Comparison of ENCODE assay signal across 7 mouse cellular contexts in the genomic region with DNA sequence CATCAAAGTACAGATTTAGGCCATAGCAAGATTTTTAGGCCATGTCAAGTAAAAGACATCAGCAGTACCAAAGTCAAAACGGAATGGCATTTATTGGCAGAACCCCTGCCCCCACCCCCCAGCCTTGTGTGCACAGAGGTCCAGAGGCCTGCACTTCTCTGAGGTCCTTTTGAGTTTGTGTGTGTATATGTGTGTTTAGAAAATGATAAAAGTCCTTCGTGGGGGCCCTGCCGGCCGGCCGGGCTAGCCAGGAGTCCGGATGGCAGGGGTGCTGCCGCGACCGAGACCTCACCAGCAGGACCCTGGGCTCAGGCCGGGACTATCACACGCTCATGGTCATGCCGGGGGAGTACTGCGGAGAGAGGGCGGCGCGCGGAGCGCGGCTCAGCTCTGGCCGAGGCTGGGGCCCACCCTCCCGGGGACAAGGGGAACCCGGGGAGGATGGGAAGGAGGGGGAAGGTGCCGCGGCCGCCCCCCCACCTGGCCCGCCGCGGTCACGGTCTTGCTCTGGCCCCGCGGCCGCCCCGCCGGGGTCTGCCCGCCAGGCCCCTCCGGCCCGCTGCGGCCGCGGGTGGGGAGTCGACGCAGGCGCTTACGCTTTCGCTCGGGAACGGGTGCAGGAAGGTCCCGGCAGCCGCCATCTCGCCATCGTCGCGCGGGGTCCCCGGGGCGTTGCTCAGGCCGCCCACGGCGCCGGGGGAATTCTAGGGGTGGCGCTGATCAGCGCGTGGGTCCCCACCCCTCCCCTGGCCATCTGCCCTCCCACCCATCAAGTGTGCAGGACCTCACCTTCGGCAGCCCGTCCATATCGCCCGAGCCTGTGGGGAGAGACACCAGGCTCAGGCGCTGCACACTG. TPM values are rescaled to one million over a fixed set of nuclear protein-coding genes. Genes with fewer than 3 reads are reported as not detected.
A peak's percentile ranks its signal among the peaks of the same experiment; 100 is the strongest.
DNase-seq lines count a peak whose midpoint lies in the region; ATAC-seq and TF ChIP-seq lines count a peak whose summit lies in the region.

No protein-coding gene starts in this region.

- WGBS in lung, embryonic 14.5 days, result 11% methylated on average over 68 of the region's 68 CpGs
- WGBS in forebrain, embryonic 14.5 days, result 8% methylated on average over 44 of the region's 68 CpGs
- 12% methylated on average over 56 of the region's 68 CpGs for WGBS in limb, embryonic 12.5 days
- WGBS in stomach, embryonic 15.5 days, result 20% methylated on average over 68 of the region's 68 CpGs

- peaks cover 28% of the 10 kb centered on the region for H3K36me3 ChIP-seq in lung, embryonic 14.5 days (ENCODE audit: insufficient read depth)
- H3K36me3 ChIP-seq in forebrain, embryonic 14.5 days (ENCODE audit: control insufficient read depth, insufficient read depth, low read length), result peaks cover 15% of the 10 kb centered on the region; the same call in 1 of the 2 replicates
- peaks cover 47% of the 10 kb centered on the region for H3K36me3 ChIP-seq in limb, embryonic 12.5 days
- H3K36me3 ChIP-seq in stomach, embryonic 15.5 days, result peaks cover 16% of the 10 kb centered on the region

- no peaks in the 10 kb centered on the region for H3K27me3 ChIP-seq in lung, embryonic 14.5 days (ENCODE audit: insufficient read depth, low read length)
- no peaks in the 10 kb centered on the region for H3K27me3 ChIP-seq in forebrain, embryonic 14.5 days (replicated peaks; ENCODE audit: control insufficient read depth, insufficient read depth, low read length)
- no peaks in the 10 kb centered on the region; the same call in 1 of the 2 replicates for H3K27me3 ChIP-seq in limb, embryonic 12.5 days
- no peaks in the 10 kb centered on the region for H3K27me3 ChIP-seq in stomach, embryonic 15.5 days (replicated peaks)

- H3K9me3 ChIP-seq in lung, embryonic 14.5 days (ENCODE audit: low read depth, low read length), result no peaks in the 10 kb centered on the region
- H3K9me3 ChIP-seq in forebrain, embryonic 14.5 days (replicated peaks; ENCODE audit: control insufficient read depth, low read length), result no peaks in the 10 kb centered on the region
- H3K9me3 ChIP-seq in limb, embryonic 12.5 days, result no peaks in the 10 kb centered on the region; the same call in 1 of the 2 replicates
- no peaks in the 10 kb centered on the region for H3K9me3 ChIP-seq in stomach, embryonic 15.5 days

- H3K27ac ChIP-seq in lung, embryonic 14.5 days (ENCODE audit: low read depth), result peak overlapping the region; percentile 65
- 0 out of 2 replicates have a peak overlapping the region, but pooled peaks have one; percentile 44 for H3K27ac ChIP-seq in forebrain, embryonic 14.5 days (ENCODE audit: low read depth, low read length)
- H3K27ac ChIP-seq in limb, embryonic 12.5 days, result peak overlapping the region; percentile 62
- H3K27ac ChIP-seq in stomach, embryonic 15.5 days, result no peak overlapping the region

- peak; percentile 13 for DNase-seq in lung, embryonic 14.5 days
- DNase-seq in lung, adult 18-20 months, result no peak
- no peak for DNase-seq in forebrain, embryonic 14.5 days (ENCODE audit: low spot score)
- no peak for DNase-seq in gastrocnemius, adult 18-20 months (ENCODE audit: low spot score)
- DNase-seq in B cell, adult 2 months, result no peak

- ATAC-seq in lung, embryonic 14.5 days (ENCODE audit: insufficient read depth), result no peak
- ATAC-seq in forebrain, embryonic 14.5 days, result no peak; the same call in 1 of the 2 replicates
- no peak for ATAC-seq in limb, embryonic 12.5 days (ENCODE audit: insufficient number of reproducible peaks, insufficient read depth, low FRiP score, low TSS enrichment, low read depth)
- ATAC-seq in stomach, embryonic 15.5 days (ENCODE audit: insufficient read depth, low FRiP score, low read depth), result no peak

- TF ChIP-seq CTCF in lung, embryonic 14.5 days (IDR thresholded peaks at IDR 0.05; ENCODE audit: low read depth), result no peak

- H3K4me3 ChIP-seq in lung, embryonic 14.5 days (ENCODE audit: low read depth, low read length), result peak overlapping the region; percentile 46
- peak overlapping the region; percentile 43 for H3K4me3 ChIP-seq in forebrain, embryonic 14.5 days (ENCODE audit: low read depth, low read length)
- H3K4me3 ChIP-seq in limb, embryonic 12.5 days (replicated peaks), result peak overlapping the region; percentile 50
- peak overlapping the region; percentile 46 for H3K4me3 ChIP-seq in stomach, embryonic 15.5 days (replicated peaks)

- H3K4me1 ChIP-seq in lung, embryonic 14.5 days (ENCODE audit: insufficient read depth), result peaks cover 35% of the 10 kb centered on the region
- H3K4me1 ChIP-seq in forebrain, embryonic 14.5 days (ENCODE audit: control insufficient read depth, insufficient read depth, low read length), result peaks cover 39% of the 10 kb centered on the region
- H3K4me1 ChIP-seq in limb, embryonic 12.5 days (replicated peaks), result peaks cover 86% of the 10 kb centered on the region
- H3K4me1 ChIP-seq in stomach, embryonic 15.5 days, result peaks cover 68% of the 10 kb centered on the region

- peak overlapping the region; percentile 83 for H3K4me2 ChIP-seq in lung, embryonic 14.5 days
- H3K4me2 ChIP-seq in forebrain, embryonic 14.5 days (ENCODE audit: low read length), result peak overlapping the region; percentile 92
- peak overlapping the region; percentile 88 for H3K4me2 ChIP-seq in limb, embryonic 12.5 days
- H3K4me2 ChIP-seq in stomach, embryonic 15.5 days, result peak overlapping the region; percentile 78

- peak overlapping the region; percentile 66 for H3K9ac ChIP-seq in lung, embryonic 14.5 days
- H3K9ac ChIP-seq in forebrain, embryonic 14.5 days (ENCODE audit: low read length), result peak overlapping the region; percentile 77
- H3K9ac ChIP-seq in limb, embryonic 12.5 days (replicated peaks), result peak overlapping the region; percentile 75
- peak overlapping the region; percentile 6; the same call in 1 of the 2 replicates for H3K9ac ChIP-seq in stomach, embryonic 15.5 days

RNA-seq across cellular contexts. Expression of a gene that starts 3.5 kb away (rescaled TPM):
- polyA plus RNA-seq in lung, embryonic 14.5 days (2014; fragmentation: Nextera tagmentation; extraction: Ambion mirVana), result 91.6 and 107 TPM in 2 replicates
- 59.0 and 75.1 TPM in 2 replicates for polyA plus RNA-seq in forebrain, embryonic 14.5 days (2014; fragmentation: Nextera tagmentation; extraction: Ambion mirVana)
- 177 and 180 TPM in 2 replicates for polyA plus RNA-seq in limb, embryonic 12.5 days (2016; fragmentation: Nextera tagmentation; extraction: Ambion mirVana)
- 127 and 133 TPM in 2 replicates for polyA plus RNA-seq in stomach, embryonic 15.5 days (2015; fragmentation: Nextera tagmentation; extraction: Ambion mirVana)
- total RNA-seq in gastrocnemius, adult 18-20 months (2021), result 1 to 10 TPM; 2.6 to 3.2 TPM

RNA-seq across cellular contexts. Expression of a gene that starts 11.0 kb away (rescaled TPM):
- 127 and 143 TPM in 2 replicates for polyA plus RNA-seq in lung, embryonic 14.5 days (2014; fragmentation: Nextera tagmentation; extraction: Ambion mirVana)
- 135 and 147 TPM in 2 replicates for polyA plus RNA-seq in forebrain, embryonic 14.5 days (2014; fragmentation: Nextera tagmentation; extraction: Ambion mirVana)
- polyA plus RNA-seq in limb, embryonic 12.5 days (2016; fragmentation: Nextera tagmentation; extraction: Ambion mirVana), result 137 and 151 TPM in 2 replicates
- 104 and 117 TPM in 2 replicates for polyA plus RNA-seq in stomach, embryonic 15.5 days (2015; fragmentation: Nextera tagmentation; extraction: Ambion mirVana)
- total RNA-seq in gastrocnemius, adult 18-20 months (2021), result 10 to 100 TPM; 11.6 to 19.4 TPM

RNA-seq across cellular contexts. Expression of a gene that starts 18.3 kb away (rescaled TPM):
- 1.9 TPM in 2 replicates for polyA plus RNA-seq in lung, embryonic 14.5 days (2014; fragmentation: Nextera tagmentation; extraction: Ambion mirVana)
- polyA plus RNA-seq in forebrain, embryonic 14.5 days (2014; fragmentation: Nextera tagmentation; extraction: Ambion mirVana), result 0.89 and 1.9 TPM in 2 replicates
- 0.76 and 1.2 TPM in 2 replicates for polyA plus RNA-seq in limb, embryonic 12.5 days (2016; fragmentation: Nextera tagmentation; extraction: Ambion mirVana)
- polyA plus RNA-seq in stomach, embryonic 15.5 days (2015; fragmentation: Nextera tagmentation; extraction: Ambion mirVana), result 3.7 and 3.9 TPM in 2 replicates
- total RNA-seq in gastrocnemius, adult 18-20 months (2021), result under 1 TPM; 0.23 to 0.64 TPM

RNA-seq across cellular contexts. Expression of a gene that starts 34.6 kb away (rescaled TPM):
- 0.12 and 0.22 TPM in 2 replicates for polyA plus RNA-seq in lung, embryonic 14.5 days (2014; fragmentation: Nextera tagmentation; extraction: Ambion mirVana)
- 0.16 and 0.20 TPM in 2 replicates for polyA plus RNA-seq in forebrain, embryonic 14.5 days (2014; fragmentation: Nextera tagmentation; extraction: Ambion mirVana)
- polyA plus RNA-seq in limb, embryonic 12.5 days (2016; fragmentation: Nextera tagmentation; extraction: Ambion mirVana), result 0.15 TPM in 1 of 2 replicates, not detected in the other
- polyA plus RNA-seq in stomach, embryonic 15.5 days (2015; fragmentation: Nextera tagmentation; extraction: Ambion mirVana), result 0.95 and 1.4 TPM in 2 replicates
- total RNA-seq in gastrocnemius, adult 18-20 months (2021), result under 1 TPM; 0.16 to 0.21 TPM

RNA-seq across cellular contexts. Expression of a gene that starts 58.4 kb away (rescaled TPM):
- polyA plus RNA-seq in lung, embryonic 14.5 days (2014; fragmentation: Nextera tagmentation; extraction: Ambion mirVana), result 18.5 and 20.0 TPM in 2 replicates
- polyA plus RNA-seq in forebrain, embryonic 14.5 days (2014; fragmentation: Nextera tagmentation; extraction: Ambion mirVana), result 15.1 TPM in 2 replicates
- polyA plus RNA-seq in limb, embryonic 12.5 days (2016; fragmentation: Nextera tagmentation; extraction: Ambion mirVana), result 18.7 and 21.2 TPM in 2 replicates
- polyA plus RNA-seq in stomach, embryonic 15.5 days (2015; fragmentation: Nextera tagmentation; extraction: Ambion mirVana), result 16.1 and 17.7 TPM in 2 replicates
- 10 to 100 TPM; 12.5 to 21.8 TPM for total RNA-seq in gastrocnemius, adult 18-20 months (2021)

Comparison
In these comparisons a context has a peak if more than half of its experiments do, and no peak if none do; other contexts are left out.
1. H3K9ac ChIP-seq: peak in every context shown above with its lines; median percentile 77 in forebrain, embryonic 14.5 days; 75 in limb, embryonic 12.5 days; 66 in lung, embryonic 14.5 days; 6 in stomach, embryonic 15.5 days.